Mouse (Mus musculus) cerebellum, postnatal 36 days (tissue): ENCODE data around the gene Tenm2.

ENCODE experiments used
- DNase-seq, 2 experiments: peaks; one replicate each; pipeline ENCODE4 v3.0.0; 2021 to 2022; ENCODE audit warnings: mixed read lengths in 2 of 2

Gene Tenm2

DNA sequence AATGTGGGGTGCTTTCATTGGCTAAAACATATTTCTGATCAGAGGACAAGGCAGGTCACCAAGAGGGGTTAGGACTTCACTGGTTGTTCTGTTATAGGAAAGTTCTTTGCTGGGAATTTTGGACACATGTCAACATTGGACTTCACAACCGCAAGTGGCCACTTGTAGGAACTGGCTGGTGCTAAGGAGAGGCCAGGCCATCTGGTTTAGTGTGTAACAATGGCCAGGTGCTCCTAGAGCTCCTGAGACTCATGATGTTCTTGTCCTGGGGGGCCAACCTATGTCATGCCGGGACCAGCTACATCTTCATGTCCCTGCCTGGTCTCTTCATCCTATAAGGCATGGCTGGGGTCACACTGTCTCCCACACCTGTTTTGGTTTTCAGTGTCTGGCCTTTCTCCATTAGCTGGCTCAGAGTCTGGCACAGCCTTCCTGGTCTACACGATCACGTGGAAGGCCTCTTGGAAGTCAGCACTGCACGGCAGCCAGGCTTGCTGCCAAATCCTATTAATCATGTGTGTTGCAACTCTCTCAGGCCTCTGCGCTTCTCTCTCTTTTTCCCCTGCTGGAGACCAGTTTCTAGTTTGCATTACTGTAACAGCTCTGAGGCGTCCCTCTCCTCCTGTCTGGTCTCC is 1199.6 kb downstream of the Tenm2 start:
- DNase-seq = peak; percentile 73 to 76

DNA sequence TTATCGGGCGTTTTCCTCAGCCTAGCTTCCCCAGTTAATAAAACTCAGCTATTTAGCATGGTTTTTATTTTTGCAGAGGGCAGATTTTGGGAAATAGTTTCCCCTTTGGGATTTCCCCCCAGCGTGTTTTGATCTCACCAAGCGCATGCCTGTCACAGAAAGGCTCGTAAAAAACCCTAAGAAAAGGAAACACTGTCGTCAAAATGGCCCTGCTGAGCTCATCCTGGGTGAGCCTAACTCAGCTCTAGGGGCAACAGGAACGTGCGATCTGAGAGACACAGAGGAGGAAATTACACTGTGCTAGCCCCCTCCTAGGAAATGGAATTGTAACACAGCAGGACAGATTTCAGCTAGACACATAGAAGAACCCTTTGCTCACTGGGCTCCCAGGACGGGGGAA is 1204.0 kb downstream of the Tenm2 start:
- no peak for DNase-seq

DNA sequence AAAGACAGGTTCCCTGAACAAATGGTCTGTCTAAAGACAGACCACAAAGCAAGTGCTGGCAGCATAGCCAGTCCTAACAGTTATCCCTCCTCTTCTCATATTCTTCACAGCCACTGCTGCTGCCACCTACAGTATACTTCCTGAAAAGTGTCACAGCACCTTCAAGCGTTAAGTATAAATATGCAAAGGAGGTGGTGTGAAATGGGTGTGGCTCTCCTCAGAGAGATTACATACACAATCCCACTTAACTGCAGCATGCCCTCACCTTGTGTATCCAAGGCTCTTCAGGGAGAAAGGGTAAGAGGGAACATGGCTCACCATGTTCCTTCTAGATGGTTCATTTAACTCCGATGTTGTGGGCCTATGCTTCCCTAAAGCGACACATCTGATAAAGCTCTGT is 1215.8 kb downstream of the Tenm2 start:
- no peak for DNase-seq

GRCm38 (mm10) chr11:36013179-36013578 is 1222.6 kb downstream of the Tenm2 start:
- no peak for DNase-seq

- no peak for DNase-seq
Observed at GRCm38 (mm10) chr11:36009281-36010208, 1226.2 kb downstream of the Tenm2 start.

GRCm38 (mm10) chr11:36002900-36003299 is 1232.9 kb downstream of the Tenm2 start:
- no peak for DNase-seq

GRCm38 (mm10) chr11:36001282-36001970 is 1234.3 kb downstream of the Tenm2 start:
- peak; percentile 85 to 95 for DNase-seq

- no peak for DNase-seq
Observed at GRCm38 (mm10) chr11:36000585-36001281, 1235.0 kb downstream of the Tenm2 start.

- no peak for DNase-seq
Observed at GRCm38 (mm10) chr11:36000038-36000437, 1235.7 kb downstream of the Tenm2 start.

DNA sequence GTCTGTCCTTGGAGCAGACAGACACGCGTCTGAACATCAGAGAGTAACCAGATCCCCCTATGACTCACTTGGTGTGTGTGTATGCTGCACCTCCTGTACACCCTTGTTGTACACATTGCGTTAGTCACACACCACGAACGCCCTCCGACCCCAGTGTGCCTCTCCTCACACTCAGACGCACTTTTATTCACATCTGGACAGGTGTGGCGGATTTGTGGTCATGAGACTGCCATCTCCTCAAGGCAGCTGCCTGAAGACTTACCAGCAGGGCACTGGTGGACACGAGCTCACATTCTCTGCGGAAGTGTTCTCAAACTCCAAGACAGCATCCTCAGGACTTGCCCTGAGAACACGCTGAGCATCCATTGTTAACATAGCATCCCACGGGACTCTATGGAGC is 1237.7 kb downstream of the Tenm2 start:
- no peak for DNase-seq

DNA sequence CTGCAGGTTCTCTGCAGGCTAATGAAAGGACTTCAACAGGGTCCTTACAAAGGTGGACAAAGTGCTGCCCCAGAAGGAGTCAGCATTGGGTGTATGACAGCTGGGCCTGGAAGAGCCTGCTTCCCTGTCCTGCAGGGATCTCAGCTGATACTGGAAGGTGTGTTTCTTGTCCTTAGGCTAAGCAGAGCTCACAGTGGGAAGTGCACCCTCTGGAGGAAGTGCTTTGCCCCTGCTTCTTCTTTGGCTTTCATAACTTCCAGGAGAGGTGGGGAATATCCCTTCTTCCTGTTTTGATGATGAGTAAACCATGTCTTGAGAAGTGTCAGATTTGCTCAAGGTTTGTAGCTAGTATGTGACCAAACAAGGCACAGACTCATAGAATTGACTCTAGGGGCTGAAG is 1240.5 kb downstream of the Tenm2 start:
- DNase-seq = no peak

GRCm38 (mm10) chr11:35991846-35992245 is 1243.9 kb downstream of the Tenm2 start:
- no peak for DNase-seq

- no peak for DNase-seq
Observed at GRCm38 (mm10) chr11:35989967-35990366, 1245.8 kb downstream of the Tenm2 start.

- DNase-seq = peak; percentile 45 to 46
Observed at GRCm38 (mm10) chr11:35985841-35986393, 1249.8 kb downstream of the Tenm2 start.

- peak; percentile 72 to 76 for DNase-seq
Observed at GRCm38 (mm10) chr11:35982734-35983133, 1253.0 kb downstream of the Tenm2 start.

DNA sequence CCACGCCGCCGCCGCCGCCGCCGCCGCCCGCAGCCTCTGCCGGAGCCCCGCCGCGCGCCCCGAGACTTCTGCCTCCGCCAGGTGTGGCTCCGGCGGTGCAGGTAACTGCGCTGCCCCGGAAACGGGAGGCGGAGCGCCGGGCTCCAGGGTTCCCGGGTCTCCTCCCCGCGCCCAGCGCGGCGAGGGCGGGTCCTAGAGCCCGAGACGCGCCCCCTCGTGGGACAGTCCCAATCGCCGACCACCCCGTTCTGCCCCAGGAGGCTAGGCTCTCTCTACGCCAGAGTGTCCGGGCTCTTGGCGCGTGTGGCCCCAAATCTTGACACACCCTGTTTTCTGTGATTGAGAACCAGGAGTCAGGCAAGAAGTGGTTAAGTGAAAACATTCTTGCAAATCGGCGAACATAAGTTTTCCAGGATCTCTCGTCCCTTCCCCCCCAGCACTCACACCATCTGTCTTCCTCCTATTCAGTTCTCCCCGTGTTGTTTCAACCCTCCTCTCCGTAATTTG is 1255.3 kb downstream of the Tenm2 start, which contains the start of gene Wwc1:
Wwc1 (minus strand) TSS at position 117 of the 507 bp plus-strand sequence.
- peak; percentile 37 to 50 for DNase-seq

GRCm38 (mm10) chr11:35979733-35980410 is 1255.9 kb downstream of the Tenm2 start:
- DNase-seq = peak; percentile 24 to 29

DNA sequence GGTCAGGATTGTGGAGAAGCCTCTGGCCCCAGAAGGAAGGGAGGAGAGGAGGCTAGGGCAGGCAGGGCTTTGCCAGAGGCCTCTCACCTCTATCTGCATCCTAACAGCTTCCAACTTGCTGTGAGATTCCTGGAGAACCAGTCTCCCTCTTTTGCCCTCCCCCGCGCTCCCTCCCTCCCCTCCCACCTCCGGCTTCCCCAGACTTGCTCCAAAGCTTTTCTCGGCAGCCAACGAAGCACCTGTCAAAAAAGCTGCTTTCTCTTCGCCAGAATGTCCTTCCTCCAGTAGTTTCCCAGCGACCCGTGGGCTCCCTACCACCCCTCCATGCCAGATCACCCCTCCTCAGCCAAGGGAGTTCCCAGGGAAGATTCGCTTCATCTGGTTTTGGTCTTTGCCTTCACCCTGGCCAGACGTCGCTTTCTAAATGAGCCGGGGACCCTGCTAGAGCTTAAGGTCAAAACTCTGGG is 1256.5 kb downstream of the Tenm2 start:
- DNase-seq = no peak

DNA sequence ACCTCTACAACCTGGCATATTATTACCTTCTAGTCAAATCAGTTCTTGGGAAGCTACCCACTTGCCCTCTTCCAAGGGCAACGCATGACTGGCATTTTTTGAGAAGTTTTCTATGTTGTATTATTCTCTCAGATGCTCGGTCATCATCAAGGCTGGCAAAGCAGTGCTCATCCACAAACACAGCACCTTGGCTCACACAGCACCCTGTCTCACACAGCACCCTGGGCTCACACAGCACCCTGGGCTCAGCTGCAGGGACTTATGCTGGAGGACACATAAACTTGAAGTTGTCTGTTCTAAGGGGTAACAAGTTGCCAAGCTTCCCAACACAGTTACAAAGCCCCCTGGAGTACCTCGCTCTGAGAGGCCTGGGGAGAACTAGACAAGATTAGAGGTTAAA is 1258.0 kb downstream of the Tenm2 start:
- no peak for DNase-seq

GRCm38 (mm10) chr11:35977096-35977495 is 1258.7 kb downstream of the Tenm2 start:
- no peak for DNase-seq

DNA sequence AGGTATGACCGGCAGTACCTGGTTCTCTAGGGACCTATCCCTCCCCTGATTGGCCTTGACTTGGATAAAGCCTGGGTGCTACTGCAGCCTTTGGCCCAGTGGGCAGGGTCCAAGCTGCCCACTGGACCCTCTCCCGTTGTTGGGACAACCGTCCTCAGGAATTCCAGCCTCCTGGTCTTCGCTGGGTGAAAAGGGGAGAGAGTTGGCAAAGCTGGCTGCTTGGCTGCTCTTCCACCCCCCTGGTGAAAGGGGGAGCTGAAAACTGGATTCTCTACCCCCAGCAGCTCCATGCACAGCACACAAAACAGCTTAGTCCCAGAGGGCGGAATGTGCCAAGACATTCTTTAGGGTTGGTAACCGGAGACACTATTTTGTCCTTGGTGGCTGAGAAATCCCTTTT is 1259.3 kb downstream of the Tenm2 start:
- DNase-seq = no peak
